Mouse (Mus musculus): ENCODE measurements around the gene Slc1a3. TPM values are rescaled to one million over a fixed set of nuclear protein-coding genes. Genes with fewer than 3 reads are reported as not detected.

Slc1a3 gene
- total and polyA plus RNA-seq, 3 experiments: 4.5 to 12.6 (median 6.5) TPM

GRCm38 (mm10) chr15:8759026-8759425, 48.5 kb upstream of the Slc1a3 start:
- dilution Hi-C loops (cut with MboI; ENCODE audit: extremely low pct_ligation_motif_present, extremely low pct_unique_long_range_greater_than_20kb, low sequenced_read_pairs) (no loop called here), in situ Hi-C loops (cut with MboI; ENCODE audit: low pct_ligation_motif_present, low pct_unique_long_range_greater_than_20kb, low sequenced_read_pairs) (no loop called here)
- no peak overlapping the region for H3K27ac ChIP-seq (ENCODE audit: insufficient read depth, low read depth)
- H3K4me2 ChIP-seq (ENCODE audit: insufficient read depth, low read depth, poor library complexity, severe bottlenecking): no peak overlapping the region
- H3K4me3 ChIP-seq (replicated peaks in 1 of 3; ENCODE audit: low read depth in 2 of 3, low read length in 2 of 3, poor library complexity in 1 of 3): no peak overlapping the region
- H3K4me1 ChIP-seq (ENCODE audit: control insufficient read depth in 1 of 2, insufficient read depth in 2 of 2): peaks cover 0 to 10% of the 10 kb centered on the region in 2 experiments; a peak in 3 of 4 replicates
- no peak overlapping the region for H3K9ac ChIP-seq (ENCODE audit: insufficient read depth, low read depth)
- DNase-seq (ENCODE audit: extremely low read depth): no peak
- no peaks in the 10 kb centered on the region for H3K79me2 ChIP-seq (replicated peaks; ENCODE audit: control insufficient read depth, extremely low read depth, insufficient read depth, poor library complexity, severe bottlenecking)
- no peak for TF ChIP-seq ZKSCAN1 (IDR thresholded peaks at IDR 0.05; ENCODE audit: borderline replicate concordance, low read depth, low read length)
- TF ChIP-seq MYC (IDR thresholded peaks at IDR 0.05; ENCODE audit: low read depth, low read length): no peak
- no peak for TF ChIP-seq KAT2A (IDR thresholded peaks at IDR 0.05; ENCODE audit: insufficient replicate concordance, low read length)
- no peak for TF ChIP-seq BHLHE40 (IDR thresholded peaks at IDR 0.05; ENCODE audit: low read depth, low read length)
- no peak for TF ChIP-seq MAX (IDR thresholded peaks at IDR 0.05; ENCODE audit: low read length)
- TF ChIP-seq SMC3 (IDR thresholded peaks at IDR 0.05; ENCODE audit: low read depth, low read length): no peak
- TF ChIP-seq USF1 (IDR thresholded peaks at IDR 0.05; ENCODE audit: low read depth, low read length): no peak
- TF ChIP-seq TBP (conservative IDR thresholded peaks at IDR 0.05; ENCODE audit: low read depth, low read length): no peak
- no peak for TF ChIP-seq IRF4 (IDR thresholded peaks at IDR 0.05; ENCODE audit: low read depth, low read length)
- TF ChIP-seq EP300 (IDR thresholded peaks at IDR 0.05; ENCODE audit: low read length): no peak
- TF ChIP-seq MEF2A (IDR thresholded peaks at IDR 0.05; ENCODE audit: borderline replicate concordance, low read depth, low read length): no peak
- TF ChIP-seq ETS1 (conservative IDR thresholded peaks at IDR 0.05; ENCODE audit: low read depth, low read length): no peak
- no peak for TF ChIP-seq ZMIZ1 (IDR thresholded peaks at IDR 0.05; ENCODE audit: low read depth, low read length)
- TF ChIP-seq UBTF (IDR thresholded peaks at IDR 0.05; ENCODE audit: low read depth, low read length): no peak
- no peak for TF ChIP-seq MAFK (IDR thresholded peaks at IDR 0.05; ENCODE audit: insufficient replicate concordance, low read length)
- TF ChIP-seq JUND (conservative IDR thresholded peaks at IDR 0.05; ENCODE audit: low read depth, low read length): no peak
- no peak for TF ChIP-seq USF2 (conservative IDR thresholded peaks at IDR 0.05; ENCODE audit: low read depth, low read length)
- TF ChIP-seq E2F4 (IDR thresholded peaks at IDR 0.05; ENCODE audit: insufficient replicate concordance, low read depth, low read length): no peak
- no peak for TF ChIP-seq JUN (IDR thresholded peaks at IDR 0.05; ENCODE audit: insufficient read depth, low read depth, low read length)
- no peaks in the 10 kb centered on the region for H3K27me3 ChIP-seq (replicated peaks)
- H3K36me3 ChIP-seq (replicated peaks in 1 of 2; ENCODE audit: control insufficient read depth in 1 of 2, insufficient read depth in 1 of 2, low read length in 1 of 2): no peaks in the 10 kb centered on the region
- H3K9me3 ChIP-seq (replicated peaks; ENCODE audit: low read length): no peaks in the 10 kb centered on the region

GRCm38 (mm10) chr15:8756441-8756840, 45.9 kb upstream of the Slc1a3 start:
- Histone ChIP-seq H3K79me2 (replicated peaks; ENCODE audit: control insufficient read depth, extremely low read depth, insufficient read depth, poor library complexity, severe bottlenecking) (no peaks in the 10 kb centered on the region), H3K27me3 (replicated peaks) (no peaks in the 10 kb centered on the region), H3K27ac (ENCODE audit: insufficient read depth, low read depth) (no peak overlapping the region), H3K4me1 (ENCODE audit: control insufficient read depth in 1 of 2, insufficient read depth in 2 of 2) (no peaks in the 10 kb centered on the region; a peak in 1 of 4 replicates), H3K9ac (ENCODE audit: insufficient read depth, low read depth) (no peak overlapping the region), H3K9me3 (replicated peaks; ENCODE audit: low read length) (no peaks in the 10 kb centered on the region), H3K4me3 (replicated peaks in 1 of 3; ENCODE audit: low read depth in 2 of 3, low read length in 2 of 3, poor library complexity in 1 of 3) (no peak overlapping the region), H3K36me3 (replicated peaks in 1 of 2; ENCODE audit: control insufficient read depth in 1 of 2, insufficient read depth in 1 of 2, low read length in 1 of 2) (no peaks in the 10 kb centered on the region), H3K4me2 (ENCODE audit: insufficient read depth, low read depth, poor library complexity, severe bottlenecking) (no peak overlapping the region; the same call in 1 of the 2 replicates)
- TF ChIP-seq CHD2 (IDR thresholded peaks at IDR 0.05; ENCODE audit: low read length): no peak
- TF ChIP-seq UBTF (IDR thresholded peaks at IDR 0.05; ENCODE audit: low read depth, low read length): no peak
- no peak for TF ChIP-seq KAT2A (IDR thresholded peaks at IDR 0.05; ENCODE audit: insufficient replicate concordance, low read length)
- no peak for TF ChIP-seq NELFE (IDR thresholded peaks at IDR 0.05; ENCODE audit: low read depth, low read length)
- peak; percentile 36; the same call in 1 of the 2 replicates for TF ChIP-seq EP300 (IDR thresholded peaks at IDR 0.05; ENCODE audit: low read length)
- 0 out of 2 replicates have a peak, but pooled peaks have one; percentile 24 for TF ChIP-seq ETS1 (conservative IDR thresholded peaks at IDR 0.05; ENCODE audit: low read depth, low read length)
- no peak for TF ChIP-seq BHLHE40 (IDR thresholded peaks at IDR 0.05; ENCODE audit: low read depth, low read length)
- TF ChIP-seq ZKSCAN1 (IDR thresholded peaks at IDR 0.05; ENCODE audit: borderline replicate concordance, low read depth, low read length): no peak
- no peak for TF ChIP-seq TBP (conservative IDR thresholded peaks at IDR 0.05; ENCODE audit: low read depth, low read length)
- in situ Hi-C loops (cut with MboI; ENCODE audit: low pct_ligation_motif_present, low pct_unique_long_range_greater_than_20kb, low sequenced_read_pairs) (no loop called here), dilution Hi-C loops (cut with MboI; ENCODE audit: extremely low pct_ligation_motif_present, extremely low pct_unique_long_range_greater_than_20kb, low sequenced_read_pairs) (no loop called here)
- peak; percentile 9 for DNase-seq (ENCODE audit: extremely low read depth)
